Mouse (Mus musculus) ES-Bruce4 (cell line): ENCODE measurements around the gene Zscan20. TPM values are rescaled to one million over a fixed set of nuclear protein-coding genes. Genes with fewer than 3 reads are reported as not detected.
"Not testable (repeated sequence)": the region's sequence is repeated elsewhere in the genome, so short reads cannot be mapped to it uniquely, and the experiment has no call there.

Source experiments
- H3K27ac ChIP-seq: 2 replicates; pipeline ENCODE4 v1.5.1; 2012; ENCODE audit warnings: low read length, inconsistent platforms; ENCODE audit not compliant: insufficient read depth
- H3K27me3 ChIP-seq: 2 replicates; pipeline ENCODE4 v1.6.1; 2012; ENCODE audit warnings: mild to moderate bottlenecking, low read length, inconsistent platforms; ENCODE audit not compliant: control insufficient read depth, poor library complexity, insufficient read depth, severe bottlenecking
- H3K36me3 ChIP-seq: 2 replicates; pipeline ENCODE4 v1.6.1; 2012; ENCODE audit warnings: inconsistent platforms, mild to moderate bottlenecking, low read length, moderate library complexity; ENCODE audit not compliant: control insufficient read depth, poor library complexity, insufficient read depth, severe bottlenecking
- H3K4me1 ChIP-seq: one replicate; pipeline ENCODE4 v1.8.1; 2011; ENCODE audit warnings: low read length; ENCODE audit not compliant: control insufficient read depth, insufficient read depth
- H3K4me3 ChIP-seq: 2 replicates; pipeline ENCODE4 v1.5.1; 2011; ENCODE audit warnings: low read depth, mild to moderate bottlenecking, low read length
- H3K9ac ChIP-seq: 2 replicates; pipeline ENCODE4 v1.6.1; 2012; ENCODE audit warnings: low read depth, mild to moderate bottlenecking, inconsistent platforms; ENCODE audit not compliant: poor library complexity, severe bottlenecking
- H3K9me3 ChIP-seq: replicated peaks from 2 replicates; pipeline ENCODE4 v1.6.1; 2012; ENCODE audit warnings: mild to moderate bottlenecking, low read length, inconsistent platforms; ENCODE audit not compliant: control insufficient read depth, poor library complexity, insufficient read depth, severe bottlenecking
- CTCF ChIP-seq: IDR thresholded peaks from one replicate; pipeline ENCODE4 v1.8.1; 2011; ENCODE audit warnings: low read depth, low read length
- EP300 ChIP-seq: IDR thresholded peaks from 2 replicates; pipeline ENCODE4 v1.6.1; 2011; ENCODE audit warnings: low read depth, low read length; ENCODE audit not compliant: insufficient read depth
- POLR2A ChIP-seq: IDR thresholded peaks from one replicate; pipeline ENCODE4 v1.8.1; 2011; ENCODE audit warnings: low read length; ENCODE audit not compliant: insufficient read depth
- polyA plus RNA-seq: library from polyadenylated mRNA; stranded (reverse); fragments of >200 nt; gene quantifications from 2 replicates; pipeline ENCODE4 v1.2.4, GENCODE M21; 2011; ENCODE audit warnings: low read depth; ENCODE audit not compliant: missing spikeins, insufficient read depth, insufficient read length

Gene Zscan20
- polyA plus RNA-seq, 1 experiment, result 6.1 TPM

GRCm38 (mm10) chr4:128579182-128579581 lies 30.7 kb downstream of the Zscan20 start:
- H3K4me1 ChIP-seq, result no peaks in the 10 kb centered on the region
- H3K4me3 ChIP-seq, result no peak overlapping the region
- H3K9ac ChIP-seq, result no peak overlapping the region
- no peak overlapping the region for H3K27ac ChIP-seq
- H3K36me3 ChIP-seq, result peaks cover under 1% of the 10 kb centered on the region; the same call in 1 of the 2 replicates
- no peaks in the 10 kb centered on the region for H3K27me3 ChIP-seq
- peaks cover 27% of the 10 kb centered on the region for H3K9me3 ChIP-seq
- TF ChIP-seq POLR2A, result no peak
- peak; percentile 59 for TF ChIP-seq CTCF
- no peak for TF ChIP-seq EP300

GRCm38 (mm10) chr4:128575811-128576210 lies 34.1 kb downstream of the Zscan20 start:
- H3K9me3 ChIP-seq, result no peaks in the 10 kb centered on the region; the same call in 1 of the 2 replicates
- no peaks in the 10 kb centered on the region for H3K36me3 ChIP-seq
- H3K4me3 ChIP-seq, result no peak overlapping the region
- H3K27me3 ChIP-seq, result no peaks in the 10 kb centered on the region
- no peaks in the 10 kb centered on the region for H3K4me1 ChIP-seq
- H3K27ac ChIP-seq, result peak overlapping the region; percentile 82
- no peak overlapping the region for H3K9ac ChIP-seq
- no peak for TF ChIP-seq CTCF
- no peak for TF ChIP-seq POLR2A
- no peak for TF ChIP-seq EP300

- Histone ChIP-seq H3K36me3 (no peaks in the 10 kb centered on the region), H3K9ac (no peak overlapping the region), H3K4me3 (no peak overlapping the region), H3K9me3 (no peaks in the 10 kb centered on the region), H3K27me3 (no peaks in the 10 kb centered on the region), H3K4me1 (no peaks in the 10 kb centered on the region), H3K27ac (no peak overlapping the region)
- TF ChIP-seq CTCF (no peak), EP300 (no peak)
These were observed 49.6 kb downstream of the Zscan20 start for GRCm38 (mm10) chr4:128560327-128560726.

- no peaks in the 10 kb centered on the region for H3K4me1 ChIP-seq
- H3K27me3 ChIP-seq, result no peaks in the 10 kb centered on the region
- TF ChIP-seq POLR2A (no peak), CTCF (no peak), EP300 (no peak)
- no peak overlapping the region for H3K27ac ChIP-seq
- H3K4me3 ChIP-seq, result no peak overlapping the region
- no peaks in the 10 kb centered on the region for H3K9me3 ChIP-seq
- H3K9ac ChIP-seq, result no peak overlapping the region
- no peaks in the 10 kb centered on the region for H3K36me3 ChIP-seq
These were observed 55.7 kb downstream of the Zscan20 start for GRCm38 (mm10) chr4:128554198-128554597.

- H3K4me1 ChIP-seq, result no peaks in the 10 kb centered on the region
- H3K27ac ChIP-seq, result no peak overlapping the region
- H3K27me3 ChIP-seq, result no peaks in the 10 kb centered on the region
- TF ChIP-seq POLR2A (no peak), CTCF (no peak), EP300 (no peak)
- no peak overlapping the region for H3K4me3 ChIP-seq
- no peak overlapping the region for H3K9ac ChIP-seq
- no peaks in the 10 kb centered on the region for H3K9me3 ChIP-seq
- no peaks in the 10 kb centered on the region for H3K36me3 ChIP-seq
These were observed 59.1 kb downstream of the Zscan20 start for GRCm38 (mm10) chr4:128550756-128551155.

- not testable (repeated sequence) for H3K4me3 ChIP-seq, H3K36me3 ChIP-seq, H3K9me3 ChIP-seq, H3K9ac ChIP-seq, H3K4me1 ChIP-seq, H3K27me3 ChIP-seq, H3K27ac ChIP-seq
These were observed 65.9 kb downstream of the Zscan20 start for GRCm38 (mm10) chr4:128543956-128544486.

GRCm38 (mm10) chr4:128543378-128543777 lies 66.5 kb downstream of the Zscan20 start:
- H3K9ac ChIP-seq, result no peak overlapping the region
- no peak overlapping the region for H3K27ac ChIP-seq
- no peak for TF ChIP-seq EP300
- TF ChIP-seq CTCF, result peak; percentile 34
- H3K9me3 ChIP-seq, result no peaks in the 10 kb centered on the region
- H3K36me3 ChIP-seq, result no peaks in the 10 kb centered on the region
- H3K4me3 ChIP-seq, result no peak overlapping the region
- no peaks in the 10 kb centered on the region for H3K4me1 ChIP-seq
- H3K27me3 ChIP-seq, result no peaks in the 10 kb centered on the region

Other genes with a start within 250 kb of the Zscan20 start
- not detected in 2 replicates for gene Tlr12, start 8.5 kb upstream of the Zscan20 start, polyA plus RNA-seq
- gene Phc2, start 44.6 kb upstream of the Zscan20 start, polyA plus RNA-seq, result 38.4 and 39.3 TPM in 2 replicates
- not detected in 2 replicates for gene A3galt2, start 145.3 kb upstream of the Zscan20 start, polyA plus RNA-seq
- gene Zfp362, start 195.9 kb upstream of the Zscan20 start, polyA plus RNA-seq, result 11.6 and 12.8 TPM in 2 replicates